Mouse (Mus musculus): ENCODE results near the gene Hspa8. TPM values are rescaled to one million over a fixed set of nuclear protein-coding genes. Genes with fewer than 3 reads are reported as not detected.

The Hspa8 gene
- polyA plus RNA-seq, 1 experiment from 2014 or later = 2,391 TPM

- 35% methylated on average over 6 of the region's 6 CpGs for WGBS
- no peaks in the 10 kb centered on the region for H3K9me3 ChIP-seq (ENCODE audit: control insufficient read depth, low read length)
- H3K27ac ChIP-seq (ENCODE audit: low read length) = no peak overlapping the region
- peaks cover 7% of the 10 kb centered on the region for H3K4me1 ChIP-seq (replicated peaks; ENCODE audit: control insufficient read depth, insufficient read depth, low read length)
- H3K27me3 ChIP-seq (ENCODE audit: control insufficient read depth, insufficient read depth, low read depth, low read length) = no peaks in the 10 kb centered on the region
- no peak for ATAC-seq (ENCODE audit: low read depth)
- no peak overlapping the region for H3K9ac ChIP-seq (ENCODE audit: low read length)
- H3K4me2 ChIP-seq (ENCODE audit: low read depth, low read length) = no peak overlapping the region
- no peaks in the 10 kb centered on the region for H3K36me3 ChIP-seq (ENCODE audit: control insufficient read depth, insufficient read depth, low read length)
- H3K4me3 ChIP-seq (ENCODE audit: low read length) = no peak overlapping the region
Measured at GRCm38 (mm10) chr9:40825601-40826000, 24.8 kb downstream of the Hspa8 start.

- Histone ChIP-seq H3K9me3 (ENCODE audit: control insufficient read depth, low read length) (no peaks in the 10 kb centered on the region), H3K4me1 (replicated peaks; ENCODE audit: control insufficient read depth, insufficient read depth, low read length) (no peaks in the 10 kb centered on the region; the same call in 1 of the 2 replicates), H3K27me3 (ENCODE audit: control insufficient read depth, insufficient read depth, low read depth, low read length) (no peaks in the 10 kb centered on the region), H3K4me2 (ENCODE audit: low read depth, low read length) (no peak overlapping the region), H3K27ac (ENCODE audit: low read length) (no peak overlapping the region), H3K4me3 (ENCODE audit: low read length) (no peak overlapping the region), H3K9ac (ENCODE audit: low read length) (no peak overlapping the region), H3K36me3 (ENCODE audit: control insufficient read depth, insufficient read depth, low read length) (no peaks in the 10 kb centered on the region)
- WGBS = 80% methylated on average over 4 of the region's 4 CpGs
- no peak for ATAC-seq (ENCODE audit: low read depth)
Measured at GRCm38 (mm10) chr9:40827366-40827765, 26.6 kb downstream of the Hspa8 start.

- no peaks in the 10 kb centered on the region for H3K27me3 ChIP-seq (ENCODE audit: control insufficient read depth, insufficient read depth, low read depth, low read length)
- H3K4me3 ChIP-seq (ENCODE audit: low read length) = no peak overlapping the region
- no peak overlapping the region for H3K27ac ChIP-seq (ENCODE audit: low read length)
- H3K4me1 ChIP-seq (replicated peaks; ENCODE audit: control insufficient read depth, insufficient read depth, low read length) = no peaks in the 10 kb centered on the region
- no peak overlapping the region for H3K4me2 ChIP-seq (ENCODE audit: low read depth, low read length)
- H3K9me3 ChIP-seq (ENCODE audit: control insufficient read depth, low read length) = no peaks in the 10 kb centered on the region
- 2% methylated on average over 12 of the region's 12 CpGs for WGBS
- H3K9ac ChIP-seq (ENCODE audit: low read length) = no peak overlapping the region
- H3K36me3 ChIP-seq (ENCODE audit: control insufficient read depth, insufficient read depth, low read length) = no peaks in the 10 kb centered on the region
- ATAC-seq (ENCODE audit: low read depth) = no peak
Measured at GRCm38 (mm10) chr9:40834569-40834968, 33.8 kb downstream of the Hspa8 start.

- no peaks in the 10 kb centered on the region for H3K27me3 ChIP-seq (ENCODE audit: control insufficient read depth, insufficient read depth, low read depth, low read length)
- no peaks in the 10 kb centered on the region for H3K36me3 ChIP-seq (ENCODE audit: control insufficient read depth, insufficient read depth, low read length)
- H3K4me3 ChIP-seq (ENCODE audit: low read length) = no peak overlapping the region
- 83% methylated on average over 3 of the region's 3 CpGs for WGBS
- H3K27ac ChIP-seq (ENCODE audit: low read length) = no peak overlapping the region
- H3K4me2 ChIP-seq (ENCODE audit: low read depth, low read length) = no peak overlapping the region
- no peak overlapping the region for H3K9ac ChIP-seq (ENCODE audit: low read length)
- H3K4me1 ChIP-seq (replicated peaks; ENCODE audit: control insufficient read depth, insufficient read depth, low read length) = no peaks in the 10 kb centered on the region
- ATAC-seq (ENCODE audit: low read depth) = no peak
- no peaks in the 10 kb centered on the region for H3K9me3 ChIP-seq (ENCODE audit: control insufficient read depth, low read length)
Measured at GRCm38 (mm10) chr9:40836681-40837080, 35.9 kb downstream of the Hspa8 start.

- Histone ChIP-seq H3K9ac (ENCODE audit: low read length) (no peak overlapping the region), H3K27ac (ENCODE audit: low read length) (no peak overlapping the region), H3K4me3 (ENCODE audit: low read length) (no peak overlapping the region), H3K27me3 (ENCODE audit: control insufficient read depth, insufficient read depth, low read depth, low read length) (no peaks in the 10 kb centered on the region), H3K36me3 (ENCODE audit: control insufficient read depth, insufficient read depth, low read length) (no peaks in the 10 kb centered on the region), H3K4me1 (replicated peaks; ENCODE audit: control insufficient read depth, insufficient read depth, low read length) (no peaks in the 10 kb centered on the region), H3K4me2 (ENCODE audit: low read depth, low read length) (no peak overlapping the region), H3K9me3 (ENCODE audit: control insufficient read depth, low read length) (no peaks in the 10 kb centered on the region)
- WGBS = 51% methylated on average over 3 of the region's 3 CpGs
- no peak for ATAC-seq (ENCODE audit: low read depth)
Measured at GRCm38 (mm10) chr9:40839662-40840061, 38.9 kb downstream of the Hspa8 start.

- ATAC-seq (ENCODE audit: low read depth) = no peak
- Histone ChIP-seq H3K9me3 (ENCODE audit: control insufficient read depth, low read length) (no peaks in the 10 kb centered on the region), H3K9ac (ENCODE audit: low read length) (no peak overlapping the region), H3K4me1 (replicated peaks; ENCODE audit: control insufficient read depth, insufficient read depth, low read length) (no peaks in the 10 kb centered on the region), H3K4me3 (ENCODE audit: low read length) (no peak overlapping the region), H3K36me3 (ENCODE audit: control insufficient read depth, insufficient read depth, low read length) (no peaks in the 10 kb centered on the region), H3K27ac (ENCODE audit: low read length) (no peak overlapping the region), H3K4me2 (ENCODE audit: low read depth, low read length) (no peak overlapping the region), H3K27me3 (ENCODE audit: control insufficient read depth, insufficient read depth, low read depth, low read length) (no peaks in the 10 kb centered on the region)
- 39% methylated on average over 2 of the region's 2 CpGs for WGBS
Measured at GRCm38 (mm10) chr9:40851515-40851914, 50.7 kb downstream of the Hspa8 start.

- Histone ChIP-seq H3K9ac (ENCODE audit: low read length) (no peak overlapping the region), H3K36me3 (ENCODE audit: control insufficient read depth, insufficient read depth, low read length) (no peaks in the 10 kb centered on the region), H3K9me3 (ENCODE audit: control insufficient read depth, low read length) (no peaks in the 10 kb centered on the region), H3K27ac (ENCODE audit: low read length) (no peak overlapping the region), H3K27me3 (ENCODE audit: control insufficient read depth, insufficient read depth, low read depth, low read length) (peaks cover 12% of the 10 kb centered on the region), H3K4me1 (replicated peaks; ENCODE audit: control insufficient read depth, insufficient read depth, low read length) (no peaks in the 10 kb centered on the region), H3K4me2 (ENCODE audit: low read depth, low read length) (peak overlapping the region; percentile 47), H3K4me3 (ENCODE audit: low read length) (peak overlapping the region; percentile 23)
- no peak for ATAC-seq (ENCODE audit: low read depth)
- 12% methylated on average over 21 of the region's 21 CpGs for WGBS
Measured at GRCm38 (mm10) chr9:40858461-40859160, 57.8 kb downstream of the Hspa8 start.

- Histone ChIP-seq H3K9me3 (ENCODE audit: control insufficient read depth, low read length) (no peaks in the 10 kb centered on the region), H3K36me3 (ENCODE audit: control insufficient read depth, insufficient read depth, low read length) (no peaks in the 10 kb centered on the region), H3K4me1 (replicated peaks; ENCODE audit: control insufficient read depth, insufficient read depth, low read length) (no peaks in the 10 kb centered on the region), H3K4me2 (ENCODE audit: low read depth, low read length) (peak overlapping the region; percentile 47), H3K9ac (ENCODE audit: low read length) (no peak overlapping the region), H3K4me3 (ENCODE audit: low read length) (peak overlapping the region; percentile 23), H3K27ac (ENCODE audit: low read length) (no peak overlapping the region), H3K27me3 (ENCODE audit: control insufficient read depth, insufficient read depth, low read depth, low read length) (peaks cover 12% of the 10 kb centered on the region)
- no peak for ATAC-seq (ENCODE audit: low read depth)
- 10% methylated on average over 9 of the region's 9 CpGs for WGBS
Measured at GRCm38 (mm10) chr9:40859196-40859595, 58.4 kb downstream of the Hspa8 start.
